Mouse (Mus musculus) brain, embryonic 18.5 days (tissue): ENCODE measurements at regions not wholly inside any gene's neighbourhood (a gene's known extent, or its start where the extent isn't known, plus 50 kb on each side); places are given as distances from the start of the nearest gene placed in this dataset.
"Not testable (repeated sequence)": the region's sequence is repeated elsewhere in the genome, so short reads cannot be mapped to it uniquely, and the experiment has no call there.

ENCODE experiments used
- DNase-seq: peaks from one replicate; pipeline ENCODE4 v3.0.0-alpha.2; 2012; ENCODE audit warnings: low read depth, low spot score

DNA sequence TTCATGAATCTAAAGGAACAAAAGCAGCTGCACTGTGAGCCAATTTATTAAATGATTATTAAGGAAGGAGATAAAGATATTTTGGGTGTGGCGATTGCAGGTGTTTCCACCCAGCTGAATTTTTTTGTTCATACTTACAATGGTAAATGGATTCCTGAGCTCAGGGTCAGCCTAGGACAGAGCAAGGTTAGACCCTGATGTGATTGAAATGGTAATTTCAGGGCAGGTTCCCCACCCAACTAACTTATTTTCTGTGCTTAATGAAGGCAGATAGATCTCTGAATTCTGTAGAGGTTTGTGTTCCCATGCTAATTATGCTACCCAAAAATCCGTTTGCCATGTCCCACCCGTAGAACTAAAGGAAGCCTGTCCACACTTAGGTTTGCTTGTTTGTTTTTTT lies 258.8 kb upstream of the St6gal2 start:
- DNase-seq, result no peak

DNA sequence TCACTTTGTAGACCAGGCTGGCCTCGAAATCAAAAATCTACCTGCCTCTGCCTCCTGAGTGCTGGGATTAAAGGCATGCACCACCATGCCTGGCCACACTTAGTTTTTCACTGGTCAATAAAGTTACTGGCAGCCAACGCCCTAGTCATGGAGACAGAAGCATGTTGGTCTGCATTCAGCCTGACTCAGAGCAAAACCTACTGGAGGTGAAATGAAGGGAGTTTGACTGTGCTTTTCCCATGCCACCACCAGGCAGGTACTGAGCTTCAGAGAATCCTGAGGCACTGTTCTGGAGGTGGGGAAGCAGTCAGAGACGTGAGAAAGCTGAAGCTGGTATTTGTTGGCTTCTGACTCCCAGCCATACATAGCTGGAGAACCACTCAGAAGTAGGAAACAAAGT lies 258.4 kb upstream of the St6gal2 start:
- DNase-seq, result no peak

DNA sequence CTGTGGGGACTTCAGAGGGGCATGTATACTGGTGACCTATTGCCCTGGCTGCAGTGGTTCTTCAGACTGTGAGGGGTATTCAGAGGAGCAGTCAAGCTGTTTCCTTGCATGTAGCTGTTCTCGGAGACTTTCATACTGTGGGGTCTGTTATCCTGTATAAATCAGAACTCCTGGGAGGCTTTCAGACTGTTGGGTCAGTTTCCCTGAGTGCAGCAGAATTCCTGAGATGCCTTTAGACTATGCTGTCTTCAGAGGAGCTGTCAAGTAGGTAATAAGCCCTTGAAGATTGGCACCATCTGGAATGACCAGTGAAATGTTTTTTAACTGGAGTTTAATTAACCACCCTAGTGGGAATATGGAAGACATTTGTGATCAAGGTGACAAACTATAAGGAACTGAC lies 238.6 kb upstream of the St6gal2 start:
- no peak for DNase-seq

DNA sequence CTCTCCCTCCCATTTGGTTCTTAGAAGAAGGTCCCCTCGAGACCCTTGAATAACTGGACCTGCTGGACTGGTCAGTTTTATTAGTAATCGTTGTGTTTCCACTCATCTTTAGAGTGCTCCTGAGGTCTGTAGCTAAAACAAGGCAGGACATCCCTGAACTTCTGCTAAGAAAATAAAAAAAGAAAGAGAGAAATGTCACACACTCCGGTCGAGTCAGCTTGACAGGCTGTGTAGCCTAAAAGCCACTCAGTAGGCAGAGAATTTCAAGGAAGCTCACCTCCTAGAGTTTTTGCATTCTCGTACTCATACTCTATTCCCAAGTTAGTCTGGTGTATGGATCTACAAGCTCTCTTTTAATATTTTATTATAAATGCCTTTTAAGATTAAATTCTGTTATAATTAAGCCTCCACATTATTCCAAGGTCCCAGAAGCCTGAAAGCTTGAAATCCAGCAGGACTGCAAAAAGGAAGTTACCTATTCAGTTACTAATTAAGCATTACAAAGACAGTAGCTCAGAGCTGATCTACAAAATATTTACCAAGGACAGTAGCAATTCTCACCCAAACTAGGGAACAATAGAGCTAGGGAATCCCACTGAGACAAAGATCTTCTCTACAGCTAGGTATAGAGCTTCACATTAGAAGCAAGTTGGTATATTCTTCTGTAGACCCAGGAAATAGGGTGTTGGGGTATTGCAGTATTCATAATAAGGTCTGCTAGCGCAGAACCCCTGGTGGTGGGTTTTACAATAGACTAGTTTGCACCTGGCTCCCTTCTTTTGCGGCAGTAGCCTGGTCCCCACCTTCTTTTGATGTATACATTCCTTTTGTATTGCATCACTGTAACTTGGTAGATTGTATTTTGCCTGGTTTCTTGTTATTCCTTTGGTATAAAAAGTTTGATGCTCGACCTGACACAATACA lies 226.7 kb upstream of the St6gal2 start:
- not testable (repeated sequence) for DNase-seq

DNA sequence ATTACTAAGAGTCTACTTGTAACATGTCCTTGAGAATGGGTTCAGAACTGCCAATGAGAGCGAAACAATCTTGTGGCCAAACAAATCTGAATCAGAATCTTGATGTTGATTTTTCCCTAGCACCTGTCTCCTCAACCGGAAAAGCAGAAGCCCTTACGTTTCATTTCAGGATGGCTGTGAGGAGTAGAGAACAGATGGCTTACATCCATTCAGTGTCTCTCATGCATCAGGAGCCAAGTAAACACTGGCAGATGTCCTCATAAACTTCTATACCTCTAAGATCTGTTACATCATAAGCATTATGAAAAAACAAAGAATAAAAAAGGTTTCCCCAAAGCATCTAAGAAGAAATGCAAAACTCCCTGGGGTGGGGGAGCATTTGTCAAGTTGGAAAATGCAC lies 221.1 kb upstream of the St6gal2 start:
- DNase-seq, result peak; percentile 4

DNA sequence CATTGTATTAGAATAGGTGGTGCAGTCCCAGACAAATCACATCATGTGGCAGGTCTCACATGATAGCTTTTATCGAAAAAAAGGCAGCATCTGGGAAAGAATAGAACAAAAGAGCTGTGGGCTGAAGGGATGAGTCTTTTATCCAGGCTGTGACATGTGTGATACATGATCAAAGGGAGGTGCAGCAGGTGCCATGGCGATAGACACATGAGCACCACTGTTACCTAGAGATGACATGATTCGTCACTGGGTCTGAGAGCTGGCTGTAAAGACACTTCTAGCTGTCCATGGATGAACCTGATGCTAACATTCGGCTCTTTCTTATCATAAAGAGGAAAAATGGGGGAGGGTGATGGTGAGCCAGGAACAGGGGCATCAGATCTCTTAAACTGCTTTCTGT lies 210.9 kb upstream of the St6gal2 start:
- no peak for DNase-seq

DNA sequence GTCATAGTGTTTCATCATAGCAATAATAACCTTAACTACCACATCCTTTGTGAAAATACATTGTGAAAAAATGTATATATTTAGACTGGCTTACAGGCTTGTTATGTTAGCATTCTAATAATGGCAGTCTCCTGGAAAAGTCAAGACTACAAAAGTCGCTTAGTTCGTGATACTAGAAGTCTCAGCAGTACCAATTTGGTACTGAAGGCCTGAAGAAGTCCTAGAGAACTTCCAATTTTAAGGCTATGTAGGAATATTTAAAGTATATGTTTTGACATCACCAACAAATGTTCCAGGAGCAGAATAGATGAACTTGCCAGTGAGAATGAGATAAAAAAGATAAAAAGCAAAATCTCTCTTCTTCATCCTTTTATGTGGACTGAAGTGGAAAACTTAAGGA lies 182.5 kb upstream of the St6gal2 start:
- no peak for DNase-seq

DNA sequence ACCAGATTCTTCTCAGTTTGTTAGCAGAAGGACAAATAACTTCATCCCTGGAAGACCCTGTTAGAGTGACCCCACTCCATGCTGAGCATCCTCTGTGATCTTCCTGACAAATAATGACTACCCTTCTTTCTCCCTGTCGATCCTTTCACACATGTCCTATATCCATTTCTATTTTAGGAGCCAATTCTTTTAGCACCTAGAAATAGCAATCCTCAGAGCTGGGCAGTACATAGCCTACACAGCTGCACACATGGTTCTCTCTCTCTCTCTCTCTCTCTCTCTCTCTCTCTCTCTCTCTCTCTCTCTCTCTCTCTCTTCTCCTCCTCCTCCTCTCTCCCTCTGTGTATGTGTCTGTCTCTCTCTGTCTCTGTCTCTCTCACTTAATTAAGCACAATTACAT lies 168.6 kb upstream of the St6gal2 start:
- DNase-seq, result no peak

DNA sequence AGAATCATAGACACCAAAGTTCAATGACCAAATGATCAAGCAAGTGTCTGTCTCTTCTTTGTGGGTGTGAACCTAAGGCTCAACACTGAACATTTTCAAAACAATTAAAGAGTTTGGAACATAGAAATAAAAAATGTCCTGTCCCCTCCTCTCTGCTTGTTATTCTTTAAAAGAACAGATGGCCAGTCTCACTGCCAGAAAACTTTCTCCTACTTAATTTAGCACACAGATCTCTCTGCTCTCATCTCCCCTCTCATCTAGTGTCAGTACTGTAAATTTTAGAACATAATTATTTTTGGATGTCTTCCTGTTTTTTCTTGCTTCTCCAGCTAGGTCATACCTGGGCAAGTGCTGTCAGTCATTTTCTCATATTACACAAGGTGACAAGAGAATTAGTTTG lies 163.9 kb upstream of the St6gal2 start:
- DNase-seq, result no peak

DNA sequence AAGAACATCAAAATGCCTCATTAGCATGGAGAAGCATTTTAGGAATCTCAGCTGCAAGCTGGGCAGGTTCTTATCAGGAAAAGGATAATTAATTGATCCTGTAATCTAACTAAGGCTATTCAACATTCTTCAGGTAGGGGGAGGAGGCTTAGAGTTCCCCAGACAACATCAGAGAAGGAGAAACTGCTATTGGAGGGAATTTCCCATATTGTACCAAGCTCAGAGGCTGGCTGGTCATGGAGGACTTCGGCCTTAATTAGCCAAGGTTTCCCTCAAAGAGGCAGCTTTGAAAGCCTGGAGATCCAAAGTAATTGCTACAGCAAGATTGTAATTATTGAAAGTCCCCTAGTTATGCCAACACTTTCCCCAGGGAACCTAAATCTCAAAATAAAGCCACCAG lies 156.6 kb upstream of the St6gal2 start:
- DNase-seq, result no peak

DNA sequence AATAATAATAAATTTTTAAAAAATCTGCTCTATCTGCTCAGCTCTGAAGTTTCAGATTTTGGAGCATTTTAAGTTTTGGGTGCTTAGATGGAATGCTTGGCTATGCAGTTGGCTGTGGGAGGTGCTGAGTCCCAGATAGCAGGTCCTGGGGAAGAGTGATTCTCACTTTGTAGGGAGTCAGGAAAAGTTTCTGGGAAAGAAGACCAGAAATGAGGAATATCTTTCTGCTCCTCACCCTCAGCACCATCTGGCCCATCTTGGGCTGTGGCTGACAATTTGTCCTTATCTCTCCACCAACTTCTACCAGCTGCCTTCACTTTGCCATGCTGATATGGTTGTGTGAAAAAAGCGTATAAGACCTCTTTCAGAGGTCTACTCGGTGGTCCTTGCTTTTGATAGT lies 152.5 kb upstream of the St6gal2 start:
- DNase-seq, result no peak

DNA sequence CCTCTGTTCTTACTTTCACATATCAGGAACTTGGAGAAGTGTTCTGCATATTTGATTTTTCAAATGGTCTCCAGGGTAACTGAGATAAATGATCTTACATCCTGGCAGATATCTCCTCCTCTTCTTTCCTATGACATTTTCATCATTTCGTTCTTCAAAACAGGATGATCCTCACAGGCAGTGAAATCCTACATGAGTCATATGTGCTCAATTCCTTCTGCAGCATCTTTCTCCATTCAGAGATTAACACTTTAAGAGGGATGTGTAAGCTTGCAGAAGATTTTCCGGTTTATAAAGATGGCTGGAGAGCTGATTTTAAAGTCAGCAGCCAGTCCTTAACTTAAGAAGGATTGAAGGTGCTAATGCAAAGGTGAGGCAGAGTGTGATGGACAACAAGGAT lies 148.5 kb upstream of the St6gal2 start:
- DNase-seq, result no peak

DNA sequence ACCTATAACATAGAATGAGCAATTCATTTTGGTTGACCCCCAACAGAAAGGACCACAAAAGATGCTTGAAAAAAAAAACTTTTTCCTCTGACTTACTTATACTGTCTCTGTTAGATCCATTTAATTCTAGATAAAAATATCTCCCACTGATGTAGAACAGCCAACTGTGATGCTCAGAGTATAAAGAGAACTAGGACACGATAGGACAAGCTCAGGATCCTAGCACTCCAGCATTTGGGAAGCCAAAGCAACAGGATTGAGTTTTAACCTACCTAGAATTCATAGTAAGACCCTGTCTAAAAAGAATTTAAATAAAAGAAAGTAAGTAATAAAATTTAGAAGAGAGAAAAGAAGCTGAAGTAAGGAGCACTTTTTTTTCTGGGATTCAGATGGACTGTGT lies 146.3 kb upstream of the St6gal2 start:
- no peak for DNase-seq

DNA sequence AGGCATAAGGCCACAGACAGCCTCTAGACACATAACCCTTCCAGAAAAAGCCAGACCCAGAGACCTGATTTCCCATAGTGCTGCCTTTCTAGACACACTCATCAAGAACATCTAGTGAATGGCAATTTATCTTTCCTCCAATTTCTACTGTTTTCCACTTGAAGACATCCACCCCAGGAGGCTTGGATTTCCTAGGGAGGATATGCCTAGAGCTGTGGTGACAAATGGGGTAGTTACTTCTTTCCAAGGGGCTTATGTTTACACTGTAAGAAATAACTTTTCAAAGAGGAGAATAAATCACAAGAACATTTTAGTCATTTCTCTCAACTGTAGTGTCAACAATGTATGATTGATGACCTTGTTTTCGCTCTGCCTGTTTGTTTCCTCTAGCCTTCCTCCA lies 124.2 kb upstream of the St6gal2 start:
- DNase-seq, result no peak

DNA sequence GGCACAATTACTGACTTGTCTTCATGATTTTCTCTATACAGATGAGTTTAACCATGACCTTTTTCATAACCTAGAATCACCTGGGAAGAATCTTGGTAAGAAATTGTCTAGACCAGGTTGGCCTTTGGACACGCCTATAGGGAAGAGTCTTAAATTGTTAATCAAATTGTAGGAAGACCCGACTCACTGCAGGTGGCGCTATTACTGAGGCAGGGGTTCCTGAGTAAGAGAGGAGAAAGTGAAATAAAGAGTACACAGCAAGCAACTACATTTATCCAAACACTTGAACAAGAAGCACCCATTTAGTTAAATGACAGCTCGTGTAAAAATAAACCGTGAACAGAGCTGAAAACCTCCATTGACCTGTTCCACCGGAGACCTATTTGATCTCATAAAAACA lies 85.9 kb upstream of the St6gal2 start:
- no peak for DNase-seq

DNA sequence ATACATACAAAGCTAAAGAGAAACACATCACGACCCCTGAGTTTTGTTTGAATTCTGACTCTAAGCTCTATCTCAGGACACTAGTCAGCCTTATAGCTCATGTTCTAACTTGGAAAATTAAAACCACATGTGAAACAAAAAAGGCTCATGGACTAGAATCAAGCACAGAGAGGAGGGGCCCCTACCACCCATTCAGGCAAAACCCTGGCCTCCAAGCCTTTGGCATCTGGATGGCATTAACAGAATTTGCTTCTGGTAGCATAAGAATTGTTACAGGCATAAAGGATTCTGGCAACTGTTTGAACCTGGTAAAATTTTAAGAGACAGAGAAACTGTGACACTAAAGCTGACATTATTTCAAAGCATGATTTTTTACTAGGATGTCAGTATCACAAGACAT lies 78.1 kb upstream of the St6gal2 start:
- peak; percentile 0 for DNase-seq

DNA sequence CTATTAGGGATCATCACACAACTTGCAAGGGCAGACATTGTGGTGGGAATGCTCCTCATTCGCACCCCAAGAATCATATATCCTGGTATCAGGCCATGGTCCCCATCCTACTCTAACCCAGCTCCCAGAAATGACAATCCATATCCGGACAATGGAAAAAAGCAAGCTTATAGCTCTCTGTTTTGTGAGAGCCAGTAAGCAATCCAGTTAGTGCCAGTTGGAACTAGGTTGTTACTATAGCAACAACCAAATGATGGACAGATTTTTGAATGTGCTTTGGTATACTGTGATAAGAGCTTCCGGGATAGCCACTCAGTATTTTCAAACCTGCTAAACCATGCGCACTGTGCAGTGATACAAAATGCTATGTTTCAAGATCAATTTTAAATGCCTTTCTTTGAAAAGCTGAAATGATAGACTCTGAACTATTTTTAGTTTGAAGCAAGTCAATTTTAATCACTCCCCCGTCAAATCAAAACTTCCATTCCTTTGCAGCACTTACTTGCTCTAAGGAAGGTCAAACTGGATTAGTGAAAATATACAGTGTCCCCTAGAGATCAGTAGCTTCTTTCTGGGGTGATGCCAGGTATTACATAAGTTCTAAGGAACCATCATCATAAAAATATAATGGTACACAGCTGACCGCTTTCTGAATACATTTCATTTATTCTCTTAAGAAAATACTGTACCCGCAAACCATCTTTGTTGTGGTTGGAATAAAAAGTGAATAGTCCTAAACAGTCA lies 77.5 kb upstream of the St6gal2 start:
- peak; percentile 67 for DNase-seq
